16 mouse cellular contexts compared by ENCODE assay signal in the genomic region with DNA sequence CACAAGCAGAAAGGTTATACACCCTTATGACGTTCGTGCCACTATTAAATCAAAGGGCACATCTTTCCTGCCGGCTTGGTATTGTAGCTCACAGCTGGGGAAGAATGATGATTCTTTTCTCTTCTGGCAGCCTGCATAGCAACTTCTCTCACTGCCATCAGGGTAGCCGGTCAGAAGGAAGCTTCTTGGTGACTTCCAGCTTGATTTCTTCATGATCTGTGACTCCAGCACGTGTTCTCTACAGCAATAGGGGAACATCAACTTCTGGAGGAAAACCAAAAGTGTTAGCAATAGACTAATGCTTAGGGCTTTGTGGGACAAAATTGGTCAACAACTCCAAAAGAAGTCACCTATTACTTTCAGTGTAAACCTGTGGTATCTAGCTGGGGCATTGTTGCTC.
"Had no signal": no experiment of that assay in that cellular context is flagged by ENCODE, and none has a peak within 500 bp of the region (broad histone marks: within the 10 kb centered on the region; RNA-seq: fewer than 3 reads in every experiment).

No protein-coding gene starts in this region.

- DNase-seq: kidney, adult 2 months; kidney, postnatal 14 days; lung, postnatal 14 days; midbrain, embryonic 14.5 days; right cerebral cortex, postnatal 14 days; thymus, adult 2 months; thymus, postnatal 25 days had no signal

- H3K9me3 ChIP-seq: kidney, embryonic 15.5 days; limb, embryonic 15.5 days; liver, embryonic 12.5 days; lung, embryonic 15.5 days; midbrain, embryonic 10.5 days; neural tube, embryonic 13.5 days; stomach, embryonic 15.5 days had no signal

- H3K4me2 ChIP-seq: kidney, embryonic 15.5 days; limb, embryonic 15.5 days; liver, embryonic 12.5 days; lung, embryonic 15.5 days; neural tube, embryonic 13.5 days; stomach, embryonic 15.5 days had no signal

- H3K4me3 ChIP-seq: kidney, embryonic 15.5 days; left cerebral cortex, adult 2 months; limb, embryonic 15.5 days; liver, embryonic 12.5 days; lung, embryonic 15.5 days; midbrain, embryonic 10.5 days; neural tube, embryonic 13.5 days; stomach, embryonic 15.5 days had no signal

- H3K4me1 ChIP-seq: kidney, embryonic 15.5 days; limb, embryonic 15.5 days; liver, embryonic 12.5 days; lung, embryonic 15.5 days; midbrain, embryonic 10.5 days; neural tube, embryonic 13.5 days; stomach, embryonic 15.5 days had no signal

- ATAC-seq: liver, embryonic 12.5 days had no signal

- H3K27ac ChIP-seq: kidney, embryonic 15.5 days; left cerebral cortex, adult 2 months; limb, embryonic 15.5 days; liver, embryonic 12.5 days; lung, embryonic 15.5 days; macrophage; midbrain, embryonic 10.5 days; neural tube, embryonic 13.5 days; stomach, embryonic 15.5 days had no signal

- H3K36me3 ChIP-seq: kidney, embryonic 15.5 days; limb, embryonic 15.5 days; liver, embryonic 12.5 days; lung, embryonic 15.5 days; midbrain, embryonic 10.5 days; neural tube, embryonic 13.5 days; stomach, embryonic 15.5 days had no signal

- H3K27me3 ChIP-seq: kidney, embryonic 15.5 days; limb, embryonic 15.5 days; liver, embryonic 12.5 days; lung, embryonic 15.5 days; neural tube, embryonic 13.5 days; stomach, embryonic 15.5 days had no signal

- H3K9ac ChIP-seq: kidney, embryonic 15.5 days; limb, embryonic 15.5 days; liver, embryonic 12.5 days; lung, embryonic 15.5 days; neural tube, embryonic 13.5 days; stomach, embryonic 15.5 days had no signal
